Mouse (Mus musculus) heart, embryonic 13.5 days (tissue): ENCODE results near the gene Lsp1. TPM values are rescaled to one million over a fixed set of nuclear protein-coding genes. Genes with fewer than 3 reads are reported as not detected.

ENCODE experiments used
- ATAC-seq: fragments of 200-750 bp; cut with Nextera tagmentation; 2 replicates; pipeline ENCODE4 v1.8.0; 2017; ENCODE audit warnings: moderate TSS enrichment; ENCODE audit not compliant: insufficient number of reproducible peaks, low FRiP score, low TSS enrichment; ENCODE audit errors: extremely low read depth
- H3K27ac ChIP-seq: fragments of 300-500 bp; sonication (generic); replicated peaks from 2 replicates; pipeline ENCODE4 v1.5.1; 2015; ENCODE audit warnings: moderate library complexity, mild to moderate bottlenecking, inconsistent platforms
- H3K27me3 ChIP-seq: fragments of 300-500 bp; sonication (generic); replicated peaks from 2 replicates; pipeline ENCODE4 v1.6.1; 2015; ENCODE audit warnings: mild to moderate bottlenecking, inconsistent platforms
- H3K36me3 ChIP-seq: fragments of 300-500 bp; sonication (generic); 2 replicates; pipeline ENCODE4 v1.6.1; 2015; ENCODE audit warnings: mild to moderate bottlenecking, inconsistent platforms
- H3K4me1 ChIP-seq: fragments of 300-500 bp; sonication (generic); 2 replicates; pipeline ENCODE4 v1.6.1; 2015; ENCODE audit warnings: inconsistent platforms
- H3K4me2 ChIP-seq: fragments of 300-500 bp; sonication (generic); 2 replicates; pipeline ENCODE4 v1.6.1; 2015; ENCODE audit warnings: inconsistent platforms, mild to moderate bottlenecking, moderate library complexity
- H3K4me3 ChIP-seq: fragments of 300-500 bp; sonication (generic); 2 replicates; pipeline ENCODE4 v1.5.1; 2015; ENCODE audit warnings: moderate library complexity, mild to moderate bottlenecking, inconsistent platforms
- H3K9ac ChIP-seq: fragments of 300-500 bp; sonication (generic); 2 replicates; pipeline ENCODE4 v1.6.1; 2015; ENCODE audit warnings: inconsistent platforms, mild to moderate bottlenecking, moderate library complexity
- H3K9me3 ChIP-seq: fragments of 300-500 bp; sonication (generic); 2 replicates; pipeline ENCODE4 v1.6.1; 2016; ENCODE audit warnings: inconsistent platforms
- WGBS: fragments of 180-500 bp; shearing (Covaris S2); methylation state at CpG from one replicate; pipeline ENCODE4 v1.1.7; 2015; ENCODE audit warnings: mixed read lengths; 5-methylcytosine and 5-hydroxymethylcytosine counted together
- polyA plus RNA-seq: library from polyadenylated mRNA; unstranded; fragments of >200 nt; fragmentation: Nextera tagmentation; extraction: Ambion mirVana; gene quantifications from 2 replicates; pipeline ENCODE4 v1.2.1, GENCODE M21; 2015

Gene Lsp1
- polyA plus RNA-seq, 1 experiment from 2014 or later, result 54.6 TPM

GRCm38 (mm10) chr7:142506501-142506900 lies 45.9 kb downstream of the Lsp1 start:
- 44% methylated on average over 4 of the region's 4 CpGs for WGBS
- H3K4me3 ChIP-seq, result no peak overlapping the region
- H3K9me3 ChIP-seq, result no peaks in the 10 kb centered on the region
- H3K27ac ChIP-seq, result peak overlapping the region; percentile 13; the same call in 1 of the 2 replicates
- no peak for ATAC-seq
- no peaks in the 10 kb centered on the region for H3K27me3 ChIP-seq
- peak overlapping the region; percentile 26; the same call in 1 of the 2 replicates for H3K9ac ChIP-seq
- peaks cover 45% of the 10 kb centered on the region for H3K4me1 ChIP-seq
- no peaks in the 10 kb centered on the region for H3K36me3 ChIP-seq
- H3K4me2 ChIP-seq, result no peak overlapping the region

- Histone ChIP-seq H3K27ac (no peak overlapping the region), H3K27me3 (no peaks in the 10 kb centered on the region), H3K4me2 (no peak overlapping the region), H3K9me3 (no peaks in the 10 kb centered on the region), H3K9ac (no peak overlapping the region), H3K36me3 (no peaks in the 10 kb centered on the region), H3K4me3 (no peak overlapping the region), H3K4me1 (peaks cover 45% of the 10 kb centered on the region)
- WGBS, result 90% methylated on average over 9 of the region's 9 CpGs
- ATAC-seq, result no peak
Observed at GRCm38 (mm10) chr7:142507453-142507852, 46.8 kb downstream of the Lsp1 start.

- no peak for ATAC-seq
Observed at GRCm38 (mm10) chr7:142509518-142509917, 48.9 kb downstream of the Lsp1 start.

GRCm38 (mm10) chr7:142510021-142510777 lies 49.6 kb downstream of the Lsp1 start:
- no peak for ATAC-seq

More at GRCm38 (mm10) chr7:142509518-142509917, 48.9 kb downstream of the Lsp1 start:
- H3K4me1 ChIP-seq, result peaks cover 45% of the 10 kb centered on the region
- H3K4me2 ChIP-seq, result no peak overlapping the region
- H3K9ac ChIP-seq, result peak overlapping the region; percentile 60
- no peaks in the 10 kb centered on the region for H3K36me3 ChIP-seq
- peak overlapping the region; percentile 83 for H3K27ac ChIP-seq
- no peaks in the 10 kb centered on the region for H3K27me3 ChIP-seq
- H3K9me3 ChIP-seq, result no peaks in the 10 kb centered on the region
- H3K4me3 ChIP-seq, result no peak overlapping the region
- 51% methylated on average over 14 of the region's 14 CpGs for WGBS

GRCm38 (mm10) chr7:142514048-142514447 lies 53.4 kb downstream of the Lsp1 start:
- Histone ChIP-seq H3K36me3 (no peaks in the 10 kb centered on the region), H3K9ac (no peak overlapping the region), H3K4me1 (peaks cover 50% of the 10 kb centered on the region), H3K4me2 (no peak overlapping the region), H3K9me3 (no peaks in the 10 kb centered on the region), H3K27me3 (no peaks in the 10 kb centered on the region), H3K27ac (no peak overlapping the region), H3K4me3 (no peak overlapping the region)
- no peak for ATAC-seq
- WGBS, result 73% methylated on average over 4 of the region's 4 CpGs

More at GRCm38 (mm10) chr7:142510021-142510777, 49.6 kb downstream of the Lsp1 start:
- peaks cover 45% of the 10 kb centered on the region for H3K4me1 ChIP-seq
- 0 out of 2 replicates have a peak overlapping the region, but pooled peaks have one; percentile 3 for H3K4me2 ChIP-seq
- peak overlapping the region; percentile 60 for H3K9ac ChIP-seq
- 21% methylated on average over 12 of the region's 12 CpGs for WGBS
- H3K27ac ChIP-seq, result peak overlapping the region; percentile 83
- H3K4me3 ChIP-seq, result no peak overlapping the region
- no peaks in the 10 kb centered on the region for H3K36me3 ChIP-seq
- H3K27me3 ChIP-seq, result no peaks in the 10 kb centered on the region
- H3K9me3 ChIP-seq, result no peaks in the 10 kb centered on the region

- Histone ChIP-seq H3K36me3 (no peaks in the 10 kb centered on the region), H3K4me3 (no peak overlapping the region), H3K9ac (peak overlapping the region; percentile 72), H3K9me3 (no peaks in the 10 kb centered on the region), H3K27me3 (no peaks in the 10 kb centered on the region), H3K4me2 (peak overlapping the region; percentile 46), H3K27ac (peak overlapping the region; percentile 86), H3K4me1 (peaks cover 41% of the 10 kb centered on the region)
- peak; percentile 24; the same call in 1 of the 2 replicates for ATAC-seq
- 42% methylated on average over 21 of the region's 21 CpGs for WGBS
Observed at GRCm38 (mm10) chr7:142516221-142516978, 55.8 kb downstream of the Lsp1 start.

GRCm38 (mm10) chr7:142517531-142517930 lies 56.9 kb downstream of the Lsp1 start:
- Histone ChIP-seq H3K27ac (peak overlapping the region; percentile 86), H3K36me3 (no peaks in the 10 kb centered on the region), H3K9me3 (no peaks in the 10 kb centered on the region), H3K9ac (no peak overlapping the region), H3K4me2 (no peak overlapping the region), H3K27me3 (no peaks in the 10 kb centered on the region), H3K4me1 (peaks cover 44% of the 10 kb centered on the region), H3K4me3 (no peak overlapping the region)
- WGBS, result 13% methylated on average over 3 of the region's 3 CpGs
- ATAC-seq, result no peak

- Histone ChIP-seq H3K4me1 (peaks cover 71% of the 10 kb centered on the region), H3K27me3 (no peaks in the 10 kb centered on the region), H3K4me2 (no peak overlapping the region), H3K36me3 (no peaks in the 10 kb centered on the region), H3K27ac (peak overlapping the region; percentile 89), H3K9me3 (no peaks in the 10 kb centered on the region), H3K9ac (no peak overlapping the region; the same call in 1 of the 2 replicates), H3K4me3 (no peak overlapping the region)
- WGBS, result 80% methylated on average over 4 of the region's 4 CpGs
- ATAC-seq, result no peak
Observed at GRCm38 (mm10) chr7:142520331-142520730, 59.7 kb downstream of the Lsp1 start.

GRCm38 (mm10) chr7:142522352-142522751 lies 61.7 kb downstream of the Lsp1 start:
- Histone ChIP-seq H3K36me3 (no peaks in the 10 kb centered on the region), H3K27me3 (no peaks in the 10 kb centered on the region), H3K9ac (0 out of 2 replicates have a peak overlapping the region, but pooled peaks have one; percentile 73), H3K4me3 (no peak overlapping the region), H3K9me3 (no peaks in the 10 kb centered on the region), H3K4me1 (peaks cover 69% of the 10 kb centered on the region), H3K27ac (peak overlapping the region; percentile 89), H3K4me2 (no peak overlapping the region)
- no peak for ATAC-seq
- 34% methylated on average over 4 of the region's 4 CpGs for WGBS

GRCm38 (mm10) chr7:142523200-142523990 lies 62.8 kb downstream of the Lsp1 start:
- peak overlapping the region; percentile 89 for H3K27ac ChIP-seq
- peaks cover 69% of the 10 kb centered on the region for H3K4me1 ChIP-seq
- H3K9ac ChIP-seq, result peak overlapping the region; percentile 73
- H3K9me3 ChIP-seq, result no peaks in the 10 kb centered on the region
- no peak overlapping the region for H3K4me3 ChIP-seq
- H3K4me2 ChIP-seq, result peak overlapping the region; percentile 47
- WGBS, result 20% methylated on average over 17 of the region's 17 CpGs
- no peaks in the 10 kb centered on the region for H3K36me3 ChIP-seq
- no peaks in the 10 kb centered on the region for H3K27me3 ChIP-seq
- no peak for ATAC-seq
